Mouse (Mus musculus): Measurements from ENCODE around the gene Gm44973. TPM values are rescaled to one million over a fixed set of nuclear protein-coding genes. Genes with fewer than 3 reads are reported as not detected.
A peak's percentile ranks its signal among the peaks of the same experiment; 100 is the strongest.
"Not testable (repeated sequence)": the region's sequence is repeated elsewhere in the genome, so short reads cannot be mapped to it uniquely, and the experiment has no call there.

Gene Gm44973
- total RNA-seq, 2 experiments from 2014 or later = not detected

DNA sequence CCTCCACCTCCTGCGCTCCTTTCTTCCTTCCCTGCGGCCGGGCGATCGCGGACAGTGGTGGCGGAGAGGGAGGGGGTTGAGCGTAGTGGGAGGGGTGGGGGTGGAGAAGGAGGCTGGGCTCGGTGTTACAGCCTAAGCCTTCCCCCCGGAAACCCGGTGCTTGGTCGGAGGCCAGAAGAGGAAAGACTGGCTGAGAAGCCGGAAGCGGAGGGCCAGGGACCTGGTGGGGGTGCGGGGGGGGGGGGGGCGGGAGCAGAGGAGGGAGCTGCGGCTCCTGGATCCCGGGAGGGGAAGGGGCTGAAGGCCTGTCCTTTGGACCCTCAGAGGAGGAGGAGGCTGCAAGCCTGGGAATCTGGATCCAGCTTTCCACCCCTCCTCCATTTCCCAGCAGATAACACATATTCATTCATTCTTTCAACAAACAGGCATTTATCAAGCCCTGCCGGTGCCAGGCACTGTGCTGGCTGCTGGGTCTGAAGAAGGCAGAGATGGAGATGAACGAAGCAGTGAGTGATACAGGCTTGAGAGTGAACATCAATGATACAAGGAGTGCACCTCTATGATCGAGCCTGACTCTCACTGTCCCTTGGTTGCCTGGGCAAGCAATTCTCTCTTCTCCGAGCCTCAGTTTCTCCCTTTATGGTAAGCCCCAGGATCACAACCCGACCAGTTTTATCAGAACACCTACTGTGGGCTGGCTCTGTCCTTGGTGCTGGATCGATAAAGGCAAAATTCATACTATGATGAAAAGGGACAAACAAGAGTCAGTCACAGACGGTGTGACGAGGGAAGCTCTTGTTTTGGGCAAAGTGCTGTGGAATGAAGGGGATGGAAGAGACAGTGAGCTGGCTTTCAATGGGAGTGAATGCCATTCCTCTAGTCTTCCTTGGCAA lies 19.0 kb upstream of the Gm44973 start, which contains the start of gene Zfp579:
Zfp579 (minus strand) TSS at position 156 of the 893 bp plus-strand sequence.
- peak; percentile 90 to 95 for DNase-seq (ENCODE audit: extremely low spot score in 1 of 2, low spot score in 2 of 2)
- no peak for TF ChIP-seq CTCF (IDR thresholded peaks at IDR 0.05)
- peak within 1 kb of the TSS; percentile 88 for H3K4me3 ChIP-seq
- H3K27ac ChIP-seq = peak within 1 kb of the TSS; percentile 93
- intact Hi-C loops (cut with DNase I) = loop anchor here (1.0 to 5.0 kb wide), 4 partner anchors 18 to 448 kb away; partner anchors contain the start of genes Fiz1, Zfp524 and Zfp580

DNA sequence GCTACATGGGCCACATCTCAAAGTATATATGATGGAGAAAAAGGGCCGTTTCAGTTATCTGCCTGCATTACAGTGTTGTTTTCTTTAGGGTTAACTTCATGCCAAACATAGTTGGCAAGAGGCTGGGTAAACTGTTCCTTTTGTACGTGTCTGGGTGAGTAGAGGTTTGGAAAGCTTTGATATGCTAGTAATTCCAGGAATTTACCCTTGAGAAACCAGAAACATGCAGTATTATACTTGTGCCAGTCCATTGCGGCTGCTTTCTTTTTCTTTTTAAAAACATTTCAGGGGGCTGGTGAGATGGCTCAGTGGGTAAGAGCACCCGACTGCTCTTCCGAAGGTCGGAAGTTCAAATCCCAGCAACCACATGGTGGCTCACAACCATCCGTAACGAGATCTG lies 18.4 kb upstream of the Gm44973 start:
- H3K4me3 ChIP-seq = peak overlapping the region; percentile 88
- no peak for DNase-seq (ENCODE audit: extremely low spot score in 1 of 2, low spot score in 2 of 2)
- peak overlapping the region; percentile 93 for H3K27ac ChIP-seq
- TF ChIP-seq CTCF (IDR thresholded peaks at IDR 0.05) = no peak
- intact Hi-C loops (cut with DNase I) = loop anchor here (1.0 to 5.0 kb wide), 4 partner anchors 17 to 449 kb away; partner anchors contain the start of genes Fiz1, Zfp524 and Zfp580

DNA sequence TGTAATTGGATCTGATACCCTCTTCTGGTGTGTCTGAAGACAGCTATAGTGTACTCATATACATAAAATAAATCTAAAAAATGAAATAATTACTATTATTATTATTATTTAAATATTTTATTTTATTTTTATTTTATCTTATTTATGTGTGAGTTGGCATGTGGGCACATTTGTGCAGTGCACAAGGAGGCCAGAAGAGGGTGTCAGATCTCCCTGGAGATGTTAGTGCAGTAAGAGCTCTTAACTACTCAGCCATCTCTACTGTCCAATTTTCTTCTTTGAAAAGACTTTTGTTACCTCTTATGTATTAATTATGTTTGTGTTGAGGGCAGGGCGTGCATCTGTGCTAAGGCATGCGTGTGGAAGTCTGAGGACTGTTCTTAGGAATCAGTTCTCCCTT lies 15.4 kb upstream of the Gm44973 start:
- Histone ChIP-seq H3K4me3 (no peak overlapping the region), H3K27ac (no peak overlapping the region)
- peak; percentile 56 for TF ChIP-seq CTCF (IDR thresholded peaks at IDR 0.05)
- no peak for DNase-seq (ENCODE audit: extremely low spot score in 1 of 2, low spot score in 2 of 2)
- intact Hi-C loops (cut with DNase I) = loop anchor here (5.0 kb wide), 1 partner anchor 58 kb away; no protein-coding TSS in a partner anchor

DNA sequence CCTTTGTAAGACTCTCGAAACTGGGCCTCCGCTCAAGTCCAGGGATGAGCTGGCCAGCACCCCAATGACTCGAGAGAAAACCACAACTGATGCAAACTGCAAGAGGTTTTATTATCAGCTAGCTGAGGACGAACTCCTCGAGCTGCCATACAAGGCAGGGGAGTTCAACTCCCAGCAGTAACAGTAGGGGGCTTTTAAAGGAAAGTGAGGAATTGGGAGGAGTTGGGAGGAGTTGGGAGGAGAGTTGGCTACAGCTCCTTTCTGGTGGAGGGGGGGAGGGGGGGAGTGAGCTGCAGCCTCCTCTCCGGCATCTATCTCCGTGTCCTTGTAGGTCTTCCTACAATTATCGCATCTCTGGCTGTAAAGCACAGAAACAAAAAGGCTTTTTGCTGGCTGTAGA lies 12.4 kb upstream of the Gm44973 start:
- H3K4me3 ChIP-seq; intact Hi-C loops (cut with DNase I); H3K27ac ChIP-seq; DNase-seq (ENCODE audit: extremely low spot score in 1 of 2, low spot score in 2 of 2): not testable (repeated sequence)

DNA sequence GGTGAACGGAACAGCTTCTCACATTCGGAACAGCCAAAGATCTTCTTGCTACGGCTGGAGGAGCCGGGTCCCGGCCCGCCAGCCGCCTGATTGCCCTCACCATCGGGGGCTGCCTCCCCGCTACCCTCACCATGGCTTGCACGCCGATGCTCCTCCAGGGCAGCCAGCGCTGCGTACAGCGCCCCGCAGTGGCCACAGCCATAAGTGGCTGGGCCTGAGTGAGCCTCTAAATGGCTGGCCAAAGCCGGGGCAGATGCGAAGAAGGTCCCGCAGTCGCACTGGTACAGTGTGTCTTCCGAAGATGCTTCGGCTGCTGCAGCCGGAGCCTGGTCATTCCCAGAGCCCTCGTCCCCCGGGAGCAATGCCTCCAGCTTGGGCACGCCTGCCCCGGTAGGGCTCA lies 7.1 kb upstream of the Gm44973 start:
- H3K27ac ChIP-seq = no peak overlapping the region
- DNase-seq (ENCODE audit: extremely low spot score in 1 of 2, low spot score in 2 of 2) = no peak
- intact Hi-C loops (cut with DNase I) = no loop called here
- no peak overlapping the region for H3K4me3 ChIP-seq
- no peak for TF ChIP-seq CTCF (IDR thresholded peaks at IDR 0.05)

DNA sequence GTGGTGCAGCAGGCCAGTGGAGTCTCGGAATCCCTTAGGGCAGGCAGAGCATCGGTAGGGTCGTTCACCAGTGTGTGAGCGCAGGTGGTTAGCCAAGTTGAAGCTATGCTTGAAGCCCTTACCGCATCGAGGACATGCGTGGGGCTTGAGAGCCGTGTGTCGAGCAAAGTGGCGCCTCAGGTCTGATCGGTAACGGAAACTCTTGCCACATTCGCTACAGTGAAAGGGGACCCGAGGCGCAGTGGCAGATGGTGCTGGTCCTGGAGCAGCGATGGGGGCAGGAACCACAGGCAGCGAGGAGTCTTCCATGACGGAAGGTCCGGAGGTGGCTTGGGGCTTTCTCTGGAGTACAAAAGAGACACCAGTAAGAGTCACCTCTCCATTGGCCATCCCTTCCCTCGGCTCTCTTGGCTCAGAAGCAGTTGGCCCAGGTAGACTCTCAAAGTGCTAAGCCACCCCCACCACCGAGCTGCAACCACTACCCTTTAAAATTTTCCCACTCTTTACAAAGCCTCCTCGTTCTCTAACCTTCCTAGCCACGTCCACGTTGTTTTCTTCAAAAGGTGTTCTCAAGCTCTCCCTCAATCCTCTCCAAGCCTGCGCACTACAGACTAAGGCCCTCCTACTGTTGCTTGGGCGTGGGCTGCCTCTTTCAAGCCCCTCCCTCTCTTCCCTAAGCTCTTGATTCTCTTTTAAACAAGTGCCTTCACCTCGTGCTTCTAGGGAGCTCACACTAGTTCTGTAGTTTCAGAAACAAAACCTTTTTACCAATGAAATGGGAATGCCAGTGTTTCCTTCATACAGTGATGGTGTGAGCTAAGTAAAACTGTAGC lies 2.4 kb upstream of the Gm44973 start:
- Histone ChIP-seq H3K4me3 (no peak overlapping the region), H3K27ac (no peak overlapping the region)
- intact Hi-C loops (cut with DNase I) = no loop called here
- no peak for TF ChIP-seq CTCF (IDR thresholded peaks at IDR 0.05)
- DNase-seq (ENCODE audit: extremely low spot score in 1 of 2, low spot score in 2 of 2) = no peak

DNA sequence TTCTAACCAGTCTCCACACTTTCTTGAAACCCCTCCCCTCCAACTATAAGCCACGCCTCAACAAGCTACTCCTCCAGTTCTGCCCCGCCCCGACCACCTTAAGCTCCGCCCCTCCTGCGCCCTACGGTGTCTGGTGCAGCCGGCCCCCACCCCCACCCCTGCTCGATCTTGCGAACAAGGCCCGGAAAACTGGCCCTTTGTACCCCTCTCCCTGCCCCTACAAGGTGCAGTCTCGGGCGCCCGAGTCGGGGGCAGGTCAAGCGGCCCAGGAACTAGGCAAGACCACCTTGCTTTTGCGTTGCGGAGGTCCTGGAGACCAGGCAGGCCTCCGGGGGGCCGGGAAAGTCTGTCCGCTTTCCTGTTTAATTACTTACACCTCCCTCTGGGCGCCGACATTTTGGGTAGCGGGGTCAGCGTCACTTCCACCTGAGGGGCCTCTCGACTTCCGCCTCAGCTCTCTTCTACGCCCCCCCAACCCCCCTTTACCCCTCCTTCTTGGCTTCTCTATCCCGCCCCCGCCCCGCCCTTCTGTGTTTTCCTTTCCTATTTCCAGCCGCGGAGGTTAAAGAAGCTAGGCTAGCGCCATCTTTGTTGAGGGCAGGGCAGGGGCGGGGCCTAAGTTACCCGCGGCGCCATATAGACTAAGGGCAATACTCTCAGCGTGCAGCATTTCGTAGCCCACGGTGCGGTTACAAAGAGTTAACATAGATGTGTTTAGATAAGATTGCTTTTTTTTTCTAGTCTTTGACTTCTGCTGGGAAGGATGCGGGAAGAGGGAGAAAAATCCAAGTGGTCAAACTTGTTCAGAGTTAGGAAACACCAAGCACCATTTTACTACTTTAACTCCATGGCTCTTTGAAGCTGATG lies 812 bp upstream of the Gm44973 start, which contains the start of the genes Zfp524 and Fiz1:
Zfp524 (plus strand) TSS at position 165 of the 867 bp plus-strand sequence.
Fiz1 (minus strand) TSS at position 447 of the 867 bp plus-strand sequence.
- peak within 1 kb of the TSS; percentile 99 for H3K27ac ChIP-seq
- peak within 1 kb of the TSS; percentile 95 for H3K4me3 ChIP-seq
- DNase-seq (ENCODE audit: extremely low spot score in 1 of 2, low spot score in 2 of 2) = peak; percentile 95 to 97
- TF ChIP-seq CTCF (IDR thresholded peaks at IDR 0.05) = no peak; the same call in 1 of the 2 replicates
- intact Hi-C loops (cut with DNase I) = loop anchor here (1.0 to 2.0 kb wide), 2 partner anchors 18 to 24 kb away; partner anchors contain the start of genes Zfp579 and Zfp784

DNA sequence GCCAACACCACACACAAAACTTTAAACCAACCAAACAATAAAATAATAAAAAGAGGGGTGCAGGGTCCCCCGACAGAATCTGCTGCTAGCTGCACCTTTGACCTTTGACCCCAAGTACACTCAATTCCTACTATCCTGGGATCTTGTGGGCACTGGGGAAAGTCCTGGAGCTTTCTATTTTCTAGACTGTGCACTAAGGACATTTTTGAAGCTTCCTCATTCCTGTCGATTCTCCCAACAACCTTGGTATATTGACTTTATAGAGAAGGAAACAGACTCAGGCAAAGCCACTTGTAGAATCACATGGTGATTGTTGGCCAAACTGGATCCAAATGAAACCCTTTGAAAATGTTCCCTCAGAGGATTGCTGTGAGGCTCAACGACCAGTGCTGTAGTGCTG lies 761 bp downstream of the Gm44973 start:
- DNase-seq (ENCODE audit: extremely low spot score in 1 of 2, low spot score in 2 of 2) = no peak
- intact Hi-C loops (cut with DNase I) = no loop called here
- Histone ChIP-seq H3K27ac (peak overlapping the region; percentile 97), H3K4me3 (peak overlapping the region; percentile 95)
- no peak for TF ChIP-seq CTCF (IDR thresholded peaks at IDR 0.05)

DNA sequence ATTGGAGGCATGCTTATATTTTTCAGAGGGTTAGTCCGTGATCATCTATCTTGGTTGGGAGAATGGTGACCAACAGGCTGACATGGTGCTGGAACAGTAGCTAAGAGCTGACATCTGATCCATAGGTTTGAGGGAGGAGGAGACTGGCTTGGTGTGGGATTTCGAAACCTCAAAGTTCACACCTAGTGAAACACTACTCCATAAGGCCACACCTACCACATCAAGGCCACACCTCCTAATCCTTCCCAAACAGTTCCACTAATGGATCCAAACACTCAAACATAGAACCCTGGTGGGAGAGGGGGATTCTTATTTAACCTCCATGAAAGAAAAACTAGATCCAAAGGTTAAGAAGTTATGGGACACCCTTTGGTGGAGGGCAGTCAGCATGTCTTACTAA lies 1.6 kb downstream of the Gm44973 start:
- Histone ChIP-seq H3K4me3 (no peak overlapping the region), H3K27ac (no peak overlapping the region)
- no peak for DNase-seq (ENCODE audit: extremely low spot score in 1 of 2, low spot score in 2 of 2)
- TF ChIP-seq CTCF (IDR thresholded peaks at IDR 0.05) = no peak
- intact Hi-C loops (cut with DNase I) = no loop called here

DNA sequence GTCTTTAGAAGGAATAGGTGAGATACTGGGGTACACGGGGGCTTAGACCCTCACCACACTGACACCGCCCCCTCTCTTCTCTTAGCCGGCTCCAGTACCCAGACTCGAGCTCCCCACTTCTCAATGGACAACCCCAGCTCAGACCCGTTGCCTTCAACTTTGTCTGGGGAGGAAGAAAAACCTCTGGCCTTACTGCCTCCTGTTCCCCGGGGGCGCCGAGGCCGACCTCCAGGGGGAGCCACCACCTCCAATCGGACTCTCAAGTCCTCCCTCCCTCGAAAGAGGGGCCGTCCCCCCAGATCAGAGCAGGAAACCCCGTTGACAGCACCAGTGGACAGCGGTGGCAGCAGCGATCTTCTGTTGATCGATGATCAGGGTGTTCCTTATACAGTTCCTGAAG lies 2.1 kb downstream of the Gm44973 start:
- no peak for DNase-seq (ENCODE audit: extremely low spot score in 1 of 2, low spot score in 2 of 2)

DNA sequence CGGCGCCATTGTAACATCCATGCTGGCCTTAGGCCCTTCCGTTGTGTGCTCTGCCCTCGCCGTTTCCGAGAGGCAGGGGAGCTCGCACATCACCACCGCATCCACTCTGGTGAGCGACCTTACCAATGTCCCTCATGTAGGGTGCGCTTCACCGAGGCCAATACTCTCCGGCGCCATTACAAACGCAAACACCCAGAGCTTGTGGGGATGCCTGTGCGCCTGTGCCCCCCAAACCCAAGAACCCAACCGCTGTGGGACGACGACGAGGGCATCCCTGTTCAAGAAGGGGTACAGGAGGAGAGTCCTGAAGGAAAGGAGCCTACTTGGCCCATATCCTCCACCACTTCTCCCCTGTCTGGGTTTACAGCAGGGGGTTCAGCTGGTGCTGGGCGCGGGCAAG lies 2.6 kb downstream of the Gm44973 start:
- no peak for DNase-seq (ENCODE audit: extremely low spot score in 1 of 2, low spot score in 2 of 2)
- no peak overlapping the region for H3K27ac ChIP-seq
- no peak for TF ChIP-seq CTCF (IDR thresholded peaks at IDR 0.05)
- intact Hi-C loops (cut with DNase I) = no loop called here
- no peak overlapping the region for H3K4me3 ChIP-seq

More for the DNA sequence above, 2.1 kb downstream of the Gm44973 start:
- H3K4me3 ChIP-seq = no peak overlapping the region
- no peak overlapping the region for H3K27ac ChIP-seq
- peak; percentile 22 for TF ChIP-seq CTCF (IDR thresholded peaks at IDR 0.05)
- intact Hi-C loops (cut with DNase I) = no loop called here

DNA sequence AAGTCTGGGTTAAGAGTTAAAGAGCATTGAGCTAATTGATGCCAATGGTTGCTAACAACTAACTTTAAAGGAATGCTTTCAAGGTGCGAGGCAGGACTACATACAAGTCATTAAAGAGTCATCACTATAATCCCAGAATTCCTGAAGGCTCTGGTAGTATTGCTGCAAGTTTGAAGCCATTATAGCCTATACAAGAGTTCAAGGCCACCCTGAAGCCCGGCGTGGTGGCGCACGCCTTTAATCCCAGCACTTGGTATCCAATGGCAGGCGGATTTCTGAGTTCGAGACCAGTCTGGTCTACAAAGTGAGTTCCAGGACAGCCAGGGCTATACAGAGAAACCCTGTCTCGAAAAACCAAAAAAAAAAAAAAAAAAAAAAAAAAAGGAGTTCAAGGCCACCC lies 4.3 kb downstream of the Gm44973 start:
- intact Hi-C loops (cut with DNase I) = not testable (repeated sequence)

More for the DNA sequence above, 4.3 kb downstream of the Gm44973 start:
- not testable (repeated sequence) for DNase-seq (ENCODE audit: extremely low spot score in 1 of 2, low spot score in 2 of 2)
- Histone ChIP-seq H3K4me3 (peak overlapping the region; percentile 76), H3K27ac (peak overlapping the region; percentile 51)

Measured in left cerebral cortex, adult 2 months (tissue).